Mouse (Mus musculus): ENCODE results near the gene Ikzf3.

The Ikzf3 gene

DNA sequence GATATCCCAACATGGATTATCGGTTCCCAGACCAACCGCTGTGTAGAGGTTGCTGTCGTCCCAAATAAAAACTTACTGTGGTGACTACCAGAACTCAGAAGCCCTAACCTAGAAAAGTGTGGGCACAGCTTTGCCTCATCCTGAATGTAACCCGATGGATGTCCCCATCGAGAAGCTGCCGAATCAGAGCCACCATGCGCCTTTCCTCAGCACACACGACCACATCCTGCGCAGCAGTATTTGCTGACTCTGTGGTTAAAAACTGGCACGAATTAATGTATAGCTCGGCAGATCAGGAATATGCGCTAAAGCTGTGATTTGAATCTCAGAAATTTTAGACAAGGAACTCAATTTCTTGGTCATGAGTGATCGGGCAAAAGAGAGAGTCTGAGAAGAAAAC lies 33.0 kb downstream of the Ikzf3 start:
- no peak for DNase-seq (ENCODE audit: low read depth, low spot score)

DNA sequence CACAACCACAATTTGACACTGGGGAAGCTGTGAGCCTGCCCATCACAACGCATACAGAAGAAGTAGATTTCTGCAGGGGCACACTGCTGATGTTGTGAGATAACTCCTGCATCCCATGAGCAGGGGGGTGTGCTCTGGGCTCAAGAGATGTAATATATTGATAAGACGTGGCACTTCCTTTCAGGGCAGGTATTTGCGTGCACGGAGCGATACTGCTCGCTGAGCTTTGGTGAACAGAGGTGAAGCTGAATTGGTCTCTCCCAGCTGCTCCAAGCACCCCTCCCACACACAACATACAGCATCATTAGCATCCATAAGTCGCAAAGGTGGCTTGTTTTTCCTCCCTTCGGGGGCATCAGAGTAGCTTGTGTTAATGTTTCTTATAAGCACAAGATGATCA lies 35.7 kb downstream of the Ikzf3 start:
- no peak for DNase-seq (ENCODE audit: low read depth, low spot score)

DNA sequence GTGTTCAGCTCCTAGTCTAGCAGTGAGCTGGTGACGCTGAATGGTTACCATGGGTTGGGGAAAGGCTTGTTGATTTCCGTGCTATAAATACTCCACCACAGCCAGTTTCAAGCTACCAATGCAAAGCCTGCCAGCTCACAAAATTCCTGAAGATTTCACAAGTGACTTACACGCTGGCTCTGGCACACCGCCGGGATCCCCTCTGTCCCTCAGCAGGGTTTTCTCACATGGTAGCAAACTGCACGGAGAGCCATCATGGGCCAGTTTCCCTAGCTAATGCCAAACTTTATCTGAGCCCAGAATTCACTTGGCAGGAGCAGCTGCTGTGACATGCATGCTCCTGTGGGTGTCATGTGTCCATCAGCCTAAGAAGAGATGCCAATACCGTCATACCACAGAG lies 36.4 kb downstream of the Ikzf3 start:
- no peak for DNase-seq (ENCODE audit: low read depth, low spot score)

DNA sequence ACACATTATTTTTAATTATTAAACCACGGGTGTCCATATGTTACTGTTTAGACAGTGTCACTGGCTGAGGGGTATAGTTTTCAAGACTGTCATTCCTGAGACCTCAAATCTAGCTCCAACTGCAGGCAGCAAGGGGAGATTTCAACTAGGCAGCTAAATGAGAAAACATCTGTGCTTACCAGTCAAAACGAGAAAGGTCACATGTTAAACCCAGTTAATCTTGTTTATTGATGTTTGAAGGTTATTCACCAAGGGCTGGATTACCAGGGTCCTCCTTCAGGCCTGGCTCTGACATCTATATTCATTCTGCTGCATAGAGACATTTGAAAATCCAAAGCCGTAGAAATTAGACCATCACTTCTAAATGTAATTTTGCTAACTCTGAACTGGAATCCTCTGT lies 40.9 kb downstream of the Ikzf3 start:
- DNase-seq (ENCODE audit: low read depth, low spot score) = no peak

DNA sequence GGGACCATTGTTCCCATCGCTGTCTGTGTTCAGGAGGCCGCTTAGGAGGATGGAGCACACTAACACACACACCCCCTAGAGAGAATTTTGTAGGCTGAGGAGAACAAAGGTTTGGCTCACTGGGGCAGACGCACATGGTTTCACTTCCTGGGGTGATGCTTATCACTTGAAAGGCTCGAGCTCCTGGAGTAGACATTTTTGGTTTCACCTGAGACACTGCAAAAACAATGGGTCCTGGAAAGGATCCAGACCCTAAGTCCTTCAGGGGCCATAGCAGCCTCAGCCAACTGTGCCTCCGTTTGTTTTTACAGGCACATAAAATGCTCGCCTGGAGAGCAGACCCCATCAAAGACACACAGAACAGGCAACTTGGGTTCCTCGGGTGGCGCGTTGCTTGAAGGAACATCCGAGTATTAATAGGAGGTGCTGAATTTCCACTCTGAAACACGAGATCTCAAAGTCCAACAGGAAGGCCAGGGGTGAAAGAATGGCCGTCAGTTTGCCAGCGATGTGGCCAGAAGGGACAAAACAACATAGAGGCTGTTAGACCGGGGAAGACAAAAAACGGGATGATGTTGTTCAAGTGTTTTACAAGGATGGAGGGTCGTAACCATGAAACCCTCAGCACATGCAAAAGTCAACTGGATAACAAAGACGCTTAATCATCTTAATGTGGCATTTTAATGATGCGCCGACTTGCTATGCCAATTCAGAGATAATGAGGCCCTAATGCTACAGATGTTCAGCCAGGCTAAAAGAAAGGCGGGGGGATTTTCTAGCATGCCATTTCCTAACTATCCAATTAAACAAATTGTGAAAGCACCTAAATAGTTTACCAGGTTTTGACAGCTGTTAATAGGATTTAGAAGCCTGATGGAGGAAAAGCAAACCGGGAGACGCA lies 48.2 kb downstream of the Ikzf3 start:
- DNase-seq (ENCODE audit: low read depth, low spot score) = no peak

GRCm38 (mm10) chr11:98495176-98495719 lies 50.6 kb downstream of the Ikzf3 start:
- DNase-seq (ENCODE audit: low read depth, low spot score) = no peak

DNA sequence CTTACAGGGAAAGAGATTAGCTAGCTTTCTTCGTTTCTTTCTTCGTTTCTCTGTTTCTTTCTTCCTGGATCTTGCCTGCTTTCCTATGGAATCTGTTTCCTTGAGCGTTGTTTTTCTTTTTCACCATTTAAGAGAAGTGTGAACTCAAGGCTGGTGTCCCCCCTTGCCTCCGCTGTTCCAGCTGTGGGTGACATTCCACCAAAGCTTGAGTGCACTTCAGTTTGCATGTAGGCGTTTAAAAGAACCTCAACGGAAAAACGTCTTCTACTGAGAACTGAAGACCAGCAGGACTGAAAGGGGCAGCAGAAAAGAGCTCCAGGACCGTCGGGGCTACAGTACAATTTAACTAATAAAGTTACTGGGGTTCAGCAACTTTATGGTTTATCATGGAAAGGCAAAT lies 52.4 kb downstream of the Ikzf3 start:
- no peak for DNase-seq (ENCODE audit: low read depth, low spot score)

DNA sequence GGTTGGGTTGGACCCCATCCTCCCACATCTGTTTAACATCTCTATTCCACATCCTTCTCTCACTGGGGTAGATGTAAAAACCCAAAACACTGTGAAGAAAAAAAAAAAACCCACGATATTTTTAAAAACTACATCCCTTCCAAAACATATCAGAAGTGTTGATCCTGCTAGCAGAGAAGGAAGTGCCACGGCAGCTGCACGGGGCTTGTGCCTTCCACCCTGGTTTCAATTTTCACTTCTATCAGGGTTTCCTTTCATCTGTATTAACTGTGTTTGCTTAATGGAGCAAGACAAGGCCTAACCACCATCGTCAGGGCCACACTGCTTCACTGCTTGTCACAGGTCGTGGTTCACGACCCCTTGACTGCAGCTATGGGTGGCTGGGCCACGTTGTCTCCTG lies 52.9 kb downstream of the Ikzf3 start:
- DNase-seq (ENCODE audit: low read depth, low spot score) = no peak

- DNase-seq (ENCODE audit: low read depth, low spot score) = no peak
Measured at GRCm38 (mm10) chr11:98491571-98491970, 54.3 kb downstream of the Ikzf3 start.

DNA sequence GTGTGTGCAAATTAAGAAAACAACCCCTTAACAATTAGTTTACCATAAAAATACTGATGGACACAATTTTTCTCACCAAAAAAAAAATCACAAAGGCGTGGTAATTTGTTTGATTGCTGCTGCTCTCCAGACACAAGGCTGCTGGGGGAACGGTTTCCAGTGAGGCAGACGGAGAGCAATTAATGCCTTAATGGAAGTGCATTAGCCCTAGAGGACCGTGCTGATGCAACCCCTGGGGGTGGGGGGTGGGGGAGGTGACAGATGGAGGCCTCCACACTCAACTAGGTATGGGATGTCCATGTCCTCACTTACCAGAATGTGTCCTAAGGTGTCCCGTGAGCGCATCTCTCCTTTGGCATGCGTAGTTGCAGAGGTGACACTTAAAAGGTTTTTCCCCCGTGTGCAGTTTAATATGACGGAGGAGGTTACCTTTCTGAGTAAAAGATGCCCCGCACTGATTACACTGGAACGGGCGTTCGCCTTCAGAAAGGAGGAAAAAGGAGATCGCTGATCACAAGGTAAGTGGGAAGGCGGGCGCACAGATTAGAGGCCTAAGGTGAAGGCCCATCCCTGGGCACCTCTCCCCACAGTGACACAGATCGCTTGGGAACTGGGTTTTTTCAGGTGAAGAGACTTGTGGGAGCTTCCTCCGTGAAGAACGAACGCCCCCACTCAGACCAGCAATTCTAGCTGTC lies 57.1 kb downstream of the Ikzf3 start:
- DNase-seq (ENCODE audit: low read depth, low spot score) = no peak

- DNase-seq (ENCODE audit: low read depth, low spot score) = no peak
Measured at GRCm38 (mm10) chr11:98487526-98488040, 58.2 kb downstream of the Ikzf3 start.

DNA sequence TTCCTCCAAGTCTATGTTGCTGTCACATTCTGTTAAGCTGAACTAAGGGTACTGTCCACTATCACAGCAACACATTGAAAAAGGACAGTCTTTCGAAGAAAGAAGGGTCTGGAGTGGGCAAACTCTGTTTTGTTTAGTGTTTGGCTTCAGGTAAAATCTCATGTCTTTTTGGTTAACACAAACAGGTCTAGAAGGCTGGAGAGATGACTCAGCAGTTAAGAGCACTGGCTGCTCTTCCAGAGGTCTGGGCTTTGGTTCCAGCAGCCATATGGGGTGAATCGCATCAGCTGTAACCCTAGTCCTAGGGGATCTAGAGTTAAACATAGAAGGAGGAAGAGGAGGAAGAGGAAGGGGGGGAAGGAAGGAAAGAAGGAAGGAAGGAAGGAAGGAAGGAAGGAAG lies 60.1 kb downstream of the Ikzf3 start:
- DNase-seq (ENCODE audit: low read depth, low spot score) = no peak

DNA sequence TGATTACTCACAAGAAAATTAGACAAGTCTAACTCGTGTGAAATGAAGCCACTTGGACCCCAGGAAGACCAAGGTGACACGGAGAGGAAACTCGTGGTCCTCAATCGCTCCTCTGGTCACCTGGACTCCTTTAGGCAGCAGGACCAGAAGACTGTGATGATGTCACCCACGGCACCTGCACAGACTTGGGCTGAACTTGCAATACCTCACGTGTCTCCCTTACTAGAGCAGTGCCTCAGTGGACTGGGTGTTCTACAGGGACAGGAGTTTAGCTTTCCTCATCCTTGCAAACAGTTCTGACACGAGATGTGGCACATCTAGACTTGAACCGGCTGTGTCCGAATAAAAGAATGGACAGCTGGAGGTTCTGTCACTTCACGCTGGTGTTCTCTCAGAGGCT lies 63.8 kb downstream of the Ikzf3 start:
- DNase-seq (ENCODE audit: low read depth, low spot score) = no peak

- no peak for DNase-seq (ENCODE audit: low read depth, low spot score)
Measured at GRCm38 (mm10) chr11:98481231-98481630, 64.6 kb downstream of the Ikzf3 start.

- no peak for DNase-seq (ENCODE audit: low read depth, low spot score)
Measured at GRCm38 (mm10) chr11:98479940-98480497, 65.8 kb downstream of the Ikzf3 start.

- no peak for DNase-seq (ENCODE audit: low read depth, low spot score)
Measured at GRCm38 (mm10) chr11:98479026-98479939, 66.5 kb downstream of the Ikzf3 start.

DNA sequence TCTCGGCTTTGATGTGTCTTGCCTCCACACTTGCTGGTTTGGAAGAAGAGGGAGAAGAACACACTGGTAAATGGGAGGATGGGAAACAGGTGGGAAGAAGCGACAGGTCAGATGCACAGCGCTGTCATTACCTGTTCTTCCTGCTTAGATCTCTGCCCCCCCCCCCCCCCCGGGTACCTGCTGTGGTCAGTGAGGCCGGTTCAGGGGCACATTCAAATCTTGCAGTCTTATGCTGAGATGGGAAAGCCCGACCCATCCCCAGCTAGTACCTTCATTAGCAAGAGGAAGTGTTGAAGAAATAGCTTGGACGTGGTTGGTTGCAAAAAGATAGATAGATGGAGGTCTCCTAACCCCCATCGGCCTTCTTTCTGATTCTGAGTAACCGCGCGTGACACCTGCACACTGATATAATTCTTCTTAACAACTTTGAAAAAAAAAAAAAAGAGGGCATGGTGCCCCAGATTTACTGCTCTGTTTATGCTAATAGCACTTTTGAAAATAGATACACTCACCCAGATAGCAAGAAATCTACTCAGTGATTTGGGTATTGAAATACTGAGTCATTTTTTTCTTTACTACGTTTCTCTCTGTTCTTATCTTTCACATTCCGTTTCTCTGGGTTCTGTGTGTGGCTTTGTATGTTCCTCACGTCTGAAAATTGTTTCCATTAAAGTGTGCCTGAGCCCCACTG lies 68.7 kb downstream of the Ikzf3 start:
- DNase-seq (ENCODE audit: low read depth, low spot score) = no peak

- DNase-seq (ENCODE audit: low read depth, low spot score) = no peak
Measured at GRCm38 (mm10) chr11:98476434-98476807, 69.4 kb downstream of the Ikzf3 start.

GRCm38 (mm10) chr11:98475630-98476433 lies 70.0 kb downstream of the Ikzf3 start:
- DNase-seq (ENCODE audit: low read depth, low spot score) = no peak

- DNase-seq (ENCODE audit: low read depth, low spot score) = no peak
Measured at GRCm38 (mm10) chr11:98474967-98475366, 70.9 kb downstream of the Ikzf3 start.
